Mouse (Mus musculus) olfactory bulb, adult 2 months (tissue): ENCODE results near the gene Homer3. TPM values are rescaled to one million over a fixed set of nuclear protein-coding genes. Genes with fewer than 3 reads are reported as not detected.

ENCODE experiments used
- H3K27ac ChIP-seq: fragments of 200-500 bp; 2 replicates; pipeline ENCODE4 v1.5.1; 2012; ENCODE audit warnings: low read depth, low read length; ENCODE audit not compliant: insufficient read depth
- H3K4me1 ChIP-seq: fragments of 200-500 bp; 2 replicates; pipeline ENCODE4 v1.6.1; 2012; ENCODE audit warnings: low read length; ENCODE audit not compliant: control insufficient read depth, insufficient read depth
- H3K4me3 ChIP-seq: fragments of 200-500 bp; 2 replicates; pipeline ENCODE4 v1.5.1; 2012; ENCODE audit warnings: mild to moderate bottlenecking, low read depth, low read length, moderate library complexity; ENCODE audit not compliant: insufficient read depth
- CTCF ChIP-seq: fragments of 200-500 bp; IDR thresholded peaks from 2 replicates; pipeline ENCODE4 v1.5.1; 2012; ENCODE audit warnings: low read depth, mild to moderate bottlenecking, low read length, moderate library complexity; ENCODE audit not compliant: insufficient read depth
- POLR2A ChIP-seq: fragments of 200-500 bp; IDR thresholded peaks from 2 replicates; pipeline ENCODE4 v1.6.1; 2012; ENCODE audit warnings: mild to moderate bottlenecking, low read depth, low read length, moderate library complexity; ENCODE audit not compliant: insufficient read depth
- WGBS: fragments of 180-500 bp; shearing (Covaris S2); methylation state at CpG from one replicate; pipeline ENCODE4 v1.1.7; 2018; 5-methylcytosine and 5-hydroxymethylcytosine counted together
- polyA plus RNA-seq: library from polyadenylated mRNA; stranded (reverse); fragments of >200 nt; gene quantifications from 2 replicates; pipeline ENCODE4 v1.2.4, GENCODE M21; 2012; ENCODE audit warnings: low replicate concordance; ENCODE audit not compliant: missing spikeins, insufficient read depth, insufficient read length

Homer3 gene
- polyA plus RNA-seq, 1 experiment: not detected

DNA sequence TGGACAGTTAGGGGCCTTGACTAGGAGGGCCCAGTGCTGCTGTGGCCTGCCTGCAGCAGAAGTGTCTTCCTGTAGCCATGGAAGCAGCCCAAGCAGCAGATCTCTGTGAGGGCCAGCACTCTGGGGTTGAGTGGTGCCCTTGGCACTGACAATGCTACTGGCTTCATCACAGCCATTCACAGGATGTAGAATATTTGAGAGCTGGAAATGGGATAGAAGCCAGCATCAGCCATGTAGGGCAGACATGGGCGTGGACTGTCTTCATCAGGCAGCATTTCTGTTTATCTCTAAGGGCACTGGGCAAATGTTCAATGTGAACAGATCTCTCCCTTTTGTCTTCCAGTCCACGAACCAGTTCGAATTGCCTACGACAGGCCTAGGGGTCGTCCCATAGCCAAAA, 24.0 kb upstream of the Homer3 start:
- WGBS: 77% methylated on average over 5 of the region's 5 CpGs
- Histone ChIP-seq H3K27ac (no peak overlapping the region), H3K4me3 (no peak overlapping the region), H3K4me1 (no peaks in the 10 kb centered on the region)
- TF ChIP-seq POLR2A (no peak), CTCF (no peak)

DNA sequence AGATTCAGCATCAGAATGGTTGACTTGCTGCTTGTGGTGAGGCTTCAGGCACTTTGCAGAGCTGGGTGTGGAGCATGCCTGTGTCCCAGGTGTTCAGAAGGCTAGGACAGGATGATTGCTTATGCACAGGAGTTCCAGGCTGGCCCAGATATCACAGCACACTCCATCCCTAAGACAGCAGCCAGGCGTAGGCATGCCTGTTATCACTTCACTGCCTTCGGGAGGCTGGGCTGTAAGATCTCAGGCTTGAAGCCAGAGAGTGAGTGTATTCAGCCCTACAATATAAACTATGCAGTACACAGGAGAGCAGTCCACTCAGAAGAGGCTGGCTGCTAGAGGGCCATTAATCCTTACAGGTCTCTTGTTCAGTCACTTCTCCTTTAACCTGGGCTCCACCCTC, 23.6 kb upstream of the Homer3 start:
- Histone ChIP-seq H3K27ac (no peak overlapping the region), H3K4me3 (no peak overlapping the region), H3K4me1 (no peaks in the 10 kb centered on the region)
- TF ChIP-seq POLR2A: no peak
- no peak for TF ChIP-seq CTCF
- 77% methylated on average over 2 of the region's 2 CpGs for WGBS

DNA sequence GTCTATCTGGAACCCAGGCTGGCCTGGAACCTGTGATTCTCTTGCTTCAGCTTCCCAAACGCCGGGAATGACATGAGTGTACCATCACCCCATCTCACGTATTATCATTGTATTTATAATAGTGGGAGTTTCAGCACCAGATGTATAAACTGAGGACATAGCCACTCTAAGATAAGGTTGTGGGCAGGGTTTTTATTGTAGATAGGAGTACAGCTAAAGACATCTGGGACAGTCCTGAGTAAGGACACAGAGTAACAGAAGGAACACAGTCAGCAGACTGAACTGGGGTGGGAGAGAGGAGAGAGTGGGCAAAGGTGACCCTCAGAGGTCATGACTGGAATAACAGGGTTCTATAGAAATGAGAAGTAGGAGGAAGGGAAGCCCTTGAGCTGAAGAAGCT, 15.0 kb upstream of the Homer3 start:
- H3K27ac ChIP-seq: no peak overlapping the region
- H3K4me1 ChIP-seq: peaks cover 13% of the 10 kb centered on the region
- 86% methylated on average over 3 of the region's 3 CpGs for WGBS
- TF ChIP-seq CTCF (no peak), POLR2A (no peak)
- H3K4me3 ChIP-seq: no peak overlapping the region

DNA sequence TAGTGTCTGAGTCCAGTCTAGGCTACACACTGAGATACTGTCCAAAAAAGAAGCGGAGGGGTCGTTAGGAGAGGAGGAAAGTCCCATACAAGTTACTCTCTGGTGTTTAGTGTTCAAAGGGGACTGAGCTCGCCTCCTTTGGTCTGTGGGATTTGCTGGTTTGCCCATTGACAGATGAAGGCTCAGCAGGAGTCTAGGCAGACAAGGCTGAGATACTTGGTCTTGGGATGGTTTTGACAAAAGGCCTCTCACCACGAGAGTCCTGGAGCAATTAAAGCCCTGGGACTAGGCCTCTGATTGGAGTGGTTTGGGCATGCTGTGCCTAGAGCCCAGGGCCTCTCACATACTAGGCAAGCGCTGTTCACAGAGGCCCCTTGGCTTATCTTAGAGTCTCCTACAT, 14.3 kb upstream of the Homer3 start:
- WGBS: 36% methylated on average over 5 of the region's 5 CpGs
- TF ChIP-seq CTCF: no peak
- no peak for TF ChIP-seq POLR2A
- Histone ChIP-seq H3K27ac (no peak overlapping the region), H3K4me3 (no peak overlapping the region), H3K4me1 (peaks cover 17% of the 10 kb centered on the region)

DNA sequence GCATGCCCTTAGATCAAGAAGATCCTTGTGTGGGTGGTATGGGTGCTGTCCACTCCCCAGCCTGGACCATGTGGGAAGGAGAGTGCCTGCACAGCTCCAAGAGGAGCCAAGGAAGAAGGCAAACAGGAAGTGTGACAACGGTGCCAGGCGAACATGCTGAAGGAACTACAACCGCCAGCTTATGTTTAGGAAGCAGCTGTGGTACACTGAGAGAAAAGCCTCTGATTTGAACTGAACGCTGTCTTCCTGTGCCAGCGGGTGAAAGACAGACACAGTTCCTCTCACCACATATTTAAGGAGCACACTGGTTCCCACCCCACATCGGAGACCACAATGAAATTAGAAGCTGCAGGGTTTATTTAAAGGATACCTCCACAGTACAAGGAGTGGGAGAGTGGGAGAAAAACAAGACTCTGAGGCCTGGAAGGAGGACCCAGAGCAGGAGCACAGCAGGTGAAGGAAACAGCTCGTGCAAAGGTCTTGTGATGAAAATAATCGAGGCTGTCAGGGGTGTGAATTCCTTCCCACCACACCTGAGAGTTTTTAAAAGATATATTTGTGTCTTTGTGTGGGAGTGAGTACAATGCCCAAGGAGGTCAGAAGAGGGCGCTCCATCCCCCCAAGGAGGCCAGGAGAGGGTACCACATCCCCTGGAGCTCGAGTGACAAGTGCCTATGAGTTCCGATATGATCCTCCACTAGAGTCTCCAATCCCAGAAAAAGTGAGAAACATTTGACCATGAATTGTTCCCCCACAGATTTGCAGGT, 13.6 kb upstream of the Homer3 start:
- WGBS: 28% methylated on average over 11 of the region's 11 CpGs
- no peak for TF ChIP-seq POLR2A
- TF ChIP-seq CTCF: peak; percentile 40; the same call in 1 of the 2 replicates
- no peak overlapping the region for H3K4me3 ChIP-seq
- peaks cover 20% of the 10 kb centered on the region for H3K4me1 ChIP-seq
- H3K27ac ChIP-seq: peak overlapping the region; percentile 49

DNA sequence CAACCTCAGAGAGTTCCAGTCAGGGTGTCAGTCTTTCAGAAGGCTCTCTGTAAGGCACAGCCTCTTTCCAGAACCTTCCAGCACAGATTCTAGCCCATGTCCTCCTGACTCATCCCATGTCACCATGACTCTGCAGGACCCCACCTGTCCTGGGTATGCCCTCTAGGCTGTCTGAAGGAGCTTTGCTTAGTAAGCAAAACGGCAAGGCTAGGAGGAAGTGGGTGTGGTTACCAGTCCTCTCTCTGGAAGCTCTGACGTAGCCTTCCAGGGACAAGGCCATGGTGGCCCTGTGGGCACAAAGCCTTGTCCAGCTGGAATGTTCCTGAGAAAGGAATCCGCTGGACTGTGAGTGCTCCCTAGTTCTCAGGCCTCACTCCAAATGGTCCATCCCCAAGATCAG, 9.7 kb upstream of the Homer3 start:
- peaks cover 28% of the 10 kb centered on the region for H3K4me1 ChIP-seq
- H3K27ac ChIP-seq: no peak overlapping the region
- no peak overlapping the region for H3K4me3 ChIP-seq
- no peak for TF ChIP-seq CTCF
- no peak for TF ChIP-seq POLR2A
- WGBS: 52% methylated on average over 3 of the region's 3 CpGs

DNA sequence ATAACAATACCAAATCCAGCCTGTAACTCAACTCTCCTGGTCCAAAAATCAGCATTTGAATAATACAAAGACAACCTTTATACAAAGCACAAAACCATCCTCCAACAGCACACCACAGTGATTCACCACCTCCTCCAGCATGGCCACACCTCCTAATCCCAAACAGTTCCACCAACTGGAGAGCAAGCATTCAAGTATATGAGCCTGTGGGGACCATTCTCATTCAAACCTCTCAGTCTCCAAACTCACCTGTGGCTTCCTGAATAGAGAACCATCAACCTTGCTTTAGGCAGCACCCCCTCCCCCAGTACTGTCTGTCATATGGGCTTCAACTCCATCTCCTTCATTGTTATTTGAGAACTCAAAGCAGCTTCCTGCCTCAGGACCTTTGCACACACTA, 8.3 kb upstream of the Homer3 start:
- TF ChIP-seq CTCF: no peak
- no peak for TF ChIP-seq POLR2A
- Histone ChIP-seq H3K4me1 (peaks cover 35% of the 10 kb centered on the region), H3K4me3 (no peak overlapping the region), H3K27ac (no peak overlapping the region)

DNA sequence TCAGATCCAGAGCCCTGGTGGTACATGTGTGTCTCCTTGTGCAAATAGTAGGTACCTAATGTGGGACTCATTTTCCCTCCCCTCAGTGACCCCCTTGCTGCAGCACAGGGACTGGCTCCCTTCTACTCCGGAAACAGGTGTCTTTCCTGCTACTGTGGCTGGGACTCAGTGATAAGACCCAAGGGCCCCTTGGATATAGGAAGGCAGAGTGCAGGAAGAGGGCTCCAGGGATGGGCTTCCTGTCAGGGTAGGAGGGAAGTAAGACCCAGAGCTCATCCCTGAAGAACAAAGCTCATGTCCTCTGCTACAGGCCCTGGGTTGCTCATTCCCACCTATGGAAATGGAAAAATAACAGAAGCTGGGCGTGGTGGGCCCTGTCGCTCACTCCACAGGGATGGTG, 6.2 kb upstream of the Homer3 start:
- WGBS: 95% methylated on average over 3 of the region's 3 CpGs

DNA sequence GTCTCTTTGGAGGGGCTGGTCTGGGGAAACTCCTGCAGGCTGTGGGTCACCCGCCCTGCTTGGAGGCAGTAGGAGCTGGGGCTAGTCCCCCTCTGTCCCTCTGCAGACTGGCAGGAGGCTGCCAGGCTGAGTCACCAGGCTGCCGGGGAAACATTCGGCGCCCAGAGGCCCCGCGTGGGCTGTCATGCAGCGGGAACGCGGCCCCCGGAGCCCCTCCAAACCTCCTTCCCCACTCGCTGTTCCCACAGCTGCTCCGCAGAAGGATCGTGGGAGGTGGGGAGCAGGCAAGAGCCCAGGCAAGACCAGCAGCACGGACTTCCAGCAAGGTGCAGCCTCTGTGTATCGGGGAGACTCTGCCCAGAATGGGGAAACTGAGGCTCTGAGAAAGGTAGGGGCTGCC, 4.5 kb upstream of the Homer3 start:
- no peak for TF ChIP-seq POLR2A
- TF ChIP-seq CTCF: no peak
- 40% methylated on average over 15 of the region's 15 CpGs for WGBS
- peaks cover 36% of the 10 kb centered on the region for H3K4me1 ChIP-seq
- peak overlapping the region; percentile 20; the same call in 1 of the 2 replicates for H3K27ac ChIP-seq
- peak overlapping the region; percentile 11; the same call in 1 of the 2 replicates for H3K4me3 ChIP-seq

More for the DNA sequence above, 6.2 kb upstream of the Homer3 start:
- H3K4me1 ChIP-seq: peaks cover 30% of the 10 kb centered on the region
- H3K4me3 ChIP-seq: no peak overlapping the region
- no peak overlapping the region for H3K27ac ChIP-seq
- TF ChIP-seq POLR2A: no peak

DNA sequence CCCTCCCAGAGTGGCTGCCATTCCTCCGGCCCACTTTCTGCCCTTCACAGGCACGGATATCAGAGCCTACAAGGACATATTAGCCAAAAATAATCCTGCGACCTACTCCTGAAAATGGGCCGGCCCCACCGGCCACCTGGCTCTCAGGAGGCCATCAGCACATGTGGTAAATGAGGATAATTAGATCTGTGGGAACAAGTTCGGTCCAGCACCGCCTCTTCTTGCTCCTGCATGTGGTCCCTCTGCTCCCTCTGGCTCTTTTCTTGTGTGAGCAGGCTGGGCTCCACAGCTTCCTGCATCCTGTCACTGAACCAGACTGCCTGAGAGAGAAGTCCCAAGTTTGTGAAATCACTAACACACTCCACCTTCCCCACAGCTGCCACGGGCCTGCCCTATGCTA, 3.4 kb upstream of the Homer3 start:
- TF ChIP-seq POLR2A: no peak
- no peak for TF ChIP-seq CTCF
- peak overlapping the region; percentile 4; the same call in 1 of the 2 replicates for H3K27ac ChIP-seq
- WGBS: 57% methylated on average over 8 of the region's 8 CpGs

More for the DNA sequence above, 3.4 kb upstream of the Homer3 start:
- Histone ChIP-seq H3K4me3 (no peak overlapping the region), H3K4me1 (peaks cover 39% of the 10 kb centered on the region)
